Mouse (Mus musculus): ENCODE data around the gene Rrp9. TPM values are rescaled to one million over a fixed set of nuclear protein-coding genes. Genes with fewer than 3 reads are reported as not detected.

The Rrp9 gene
- total RNA-seq, 2 experiments from 2014 or later = 28.0 to 37.2 TPM

GRCm38 (mm10) chr9:106456325-106457162 lies 19.2 kb upstream of the Rrp9 start:
- DNase-seq = no peak

GRCm38 (mm10) chr9:106457163-106457559 lies 18.6 kb upstream of the Rrp9 start:
- no peak for DNase-seq

DNA sequence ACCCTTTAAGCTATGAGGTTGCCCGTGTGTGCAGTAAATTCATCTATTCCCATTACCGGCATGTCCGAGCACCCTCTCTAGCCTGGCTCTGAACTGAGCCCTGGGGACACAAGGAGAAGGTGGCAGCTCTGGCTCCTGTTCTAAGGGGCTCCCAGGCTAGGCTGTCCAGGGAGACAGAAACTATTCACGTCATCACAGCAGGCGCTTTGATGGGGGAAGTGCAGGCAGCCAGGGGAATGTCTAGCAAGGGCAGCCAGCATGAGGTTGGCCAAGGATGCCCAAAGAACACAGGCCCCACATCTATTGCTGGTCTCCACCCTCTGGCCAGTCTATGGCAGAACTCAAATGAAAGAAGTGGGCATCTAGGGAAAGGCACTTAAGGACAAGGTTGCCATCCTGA lies 17.8 kb upstream of the Rrp9 start:
- no peak for DNase-seq

DNA sequence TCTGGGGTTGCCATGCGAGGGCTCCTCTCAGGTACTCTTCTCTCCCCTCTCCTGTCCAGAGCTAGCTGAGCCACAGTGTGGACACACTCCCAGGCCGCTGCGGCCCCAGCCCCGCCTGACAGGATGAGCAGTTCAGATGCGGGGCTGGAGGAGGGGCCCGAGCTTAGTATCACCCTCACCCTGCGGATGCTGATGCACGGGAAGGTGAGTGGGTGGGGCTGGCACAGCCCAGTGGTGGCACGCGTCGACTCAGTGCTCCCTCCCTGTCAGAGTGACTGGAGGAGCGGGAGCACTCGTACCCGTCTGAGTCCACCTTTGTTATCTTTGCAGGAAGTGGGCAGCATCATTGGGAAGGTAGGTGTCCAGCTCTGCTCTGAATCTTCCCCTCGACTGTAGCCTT lies 15.8 kb upstream of the Rrp9 start:
- no peak for DNase-seq

DNA sequence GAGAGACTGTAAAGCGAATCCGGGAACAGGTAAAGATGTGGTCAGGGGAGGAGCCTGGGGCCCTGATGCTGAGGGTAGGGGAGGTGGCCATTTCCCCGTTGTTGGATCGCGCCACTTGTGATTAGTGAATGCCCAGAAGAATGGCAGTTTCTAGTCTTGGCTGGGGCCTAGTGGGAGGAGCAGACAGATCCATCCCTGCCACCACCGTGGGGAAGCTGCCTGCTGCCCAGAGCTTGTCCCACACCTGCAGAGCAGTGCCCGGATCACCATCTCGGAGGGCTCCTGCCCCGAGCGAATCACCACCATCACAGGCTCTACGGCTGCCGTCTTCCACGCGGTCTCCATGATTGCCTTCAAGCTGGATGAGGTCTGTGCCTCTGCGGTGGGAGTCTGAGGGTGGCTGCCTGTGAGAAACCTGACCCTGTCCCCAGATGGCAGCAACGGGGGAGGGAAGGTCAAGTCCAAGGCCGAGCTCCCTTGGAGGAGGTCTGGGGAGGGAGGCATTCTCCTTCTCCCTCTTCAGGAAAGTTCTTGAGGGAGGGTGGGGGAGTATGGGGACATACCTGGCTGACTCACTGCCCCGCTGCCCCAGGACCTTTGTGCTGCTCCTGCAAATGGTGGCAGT lies 15.2 kb upstream of the Rrp9 start:
- DNase-seq = no peak

GRCm38 (mm10) chr9:106461026-106461415 lies 14.7 kb upstream of the Rrp9 start:
- no peak for DNase-seq

- DNase-seq = no peak
Observed at GRCm38 (mm10) chr9:106461641-106462429, 13.9 kb upstream of the Rrp9 start.

DNA sequence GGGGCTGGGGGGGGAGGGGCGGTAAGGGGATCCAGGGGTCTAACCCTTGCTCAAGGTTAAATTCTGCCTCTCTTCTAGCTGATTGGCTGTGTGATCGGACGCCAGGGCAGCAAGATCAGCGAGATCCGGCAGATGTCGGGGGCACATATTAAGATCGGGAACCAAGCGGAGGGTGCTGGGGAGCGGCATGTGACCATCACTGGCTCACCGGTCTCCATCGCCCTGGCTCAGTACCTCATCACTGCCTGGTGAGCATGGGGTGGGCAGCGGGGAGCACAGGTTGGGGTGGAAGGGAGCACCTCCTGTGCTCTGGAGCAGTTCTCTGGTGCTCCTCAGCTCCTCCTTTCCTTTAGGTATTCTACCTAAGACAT lies 13.3 kb upstream of the Rrp9 start:
- DNase-seq = no peak

DNA sequence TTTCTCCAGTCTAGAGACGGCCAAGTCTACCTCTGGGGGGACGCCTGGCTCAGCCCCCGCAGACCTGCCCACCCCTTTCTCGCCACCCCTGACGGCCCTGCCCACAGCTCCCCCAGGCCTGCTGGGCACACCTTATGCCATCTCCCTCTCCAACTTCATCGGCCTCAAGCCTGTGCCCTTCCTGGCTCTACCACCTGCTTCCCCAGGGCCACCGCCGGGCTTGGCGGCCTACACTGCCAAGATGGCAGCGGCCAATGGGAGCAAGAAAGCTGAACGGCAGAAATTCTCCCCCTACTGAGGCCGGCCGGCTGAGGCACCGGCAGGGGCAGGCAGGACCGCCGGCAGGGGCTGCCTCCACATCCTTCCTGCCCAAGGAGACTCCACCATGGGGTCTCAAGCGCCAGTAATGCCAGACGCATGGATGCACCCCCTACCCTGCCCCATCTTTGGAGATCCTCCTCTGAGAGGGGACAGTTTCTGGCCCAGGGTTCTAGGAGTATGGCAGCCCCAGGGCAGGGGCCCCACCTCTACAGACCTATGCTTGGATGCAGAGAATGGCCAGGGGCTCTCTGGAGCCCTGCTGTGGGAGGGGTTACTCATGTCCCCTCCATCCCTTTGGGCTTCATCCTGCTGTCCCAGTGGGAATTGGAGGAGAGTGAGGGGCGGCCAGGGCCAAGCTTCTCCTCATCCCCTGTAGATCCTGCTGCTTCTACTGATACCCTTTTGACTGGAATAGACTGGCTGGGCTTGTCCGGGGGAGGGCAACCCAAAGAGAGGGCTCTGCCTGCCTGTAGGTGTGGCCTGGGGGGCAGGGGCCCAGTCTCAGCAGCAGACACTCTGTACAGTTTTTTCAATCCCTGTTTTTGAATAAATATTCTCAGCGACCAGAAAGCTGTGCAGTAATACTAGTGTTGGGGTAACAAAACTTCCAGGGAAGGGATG lies 12.4 kb upstream of the Rrp9 start:
- DNase-seq = no peak

DNA sequence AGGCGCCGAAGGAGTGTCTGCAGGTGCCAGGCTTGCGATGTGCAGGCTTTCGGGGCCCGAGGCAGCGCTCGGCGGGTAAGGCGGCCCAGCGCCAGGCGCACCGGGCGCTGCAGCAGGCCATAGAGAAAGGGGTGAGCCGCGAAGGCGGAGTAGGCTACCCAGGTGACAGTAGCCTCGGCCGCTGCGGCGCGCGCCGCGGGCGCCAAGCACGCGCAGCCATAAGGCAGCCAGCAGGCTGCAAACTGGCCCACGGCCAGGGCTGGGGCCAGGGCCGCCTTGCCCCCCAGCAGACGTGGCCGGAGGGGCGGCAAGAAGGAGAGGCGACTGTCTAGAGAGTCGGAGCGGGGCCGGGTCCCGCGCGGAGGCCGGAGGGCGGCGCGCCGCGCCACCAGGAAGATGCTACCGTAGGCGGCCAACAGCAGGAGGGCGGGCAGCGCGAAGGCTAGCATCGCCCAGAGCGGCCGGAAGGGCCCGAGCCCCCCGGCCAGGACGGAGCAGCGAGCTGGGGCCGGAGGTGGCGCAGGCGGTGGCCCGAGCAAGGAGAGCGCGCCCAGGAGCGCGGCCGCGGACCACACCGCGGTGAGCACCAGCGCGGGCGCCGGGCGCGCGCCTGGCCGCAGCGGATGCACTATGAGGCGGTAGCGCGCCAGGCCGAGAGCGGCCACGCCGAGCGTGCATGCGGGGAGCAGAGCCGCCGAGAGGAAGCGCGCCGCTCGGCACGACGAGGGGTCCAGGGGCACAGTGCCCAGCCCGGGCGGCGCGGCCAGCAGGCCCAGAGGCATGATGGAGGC lies 10.8 kb upstream of the Rrp9 start:
- peak; percentile 55 to 76 for DNase-seq

DNA sequence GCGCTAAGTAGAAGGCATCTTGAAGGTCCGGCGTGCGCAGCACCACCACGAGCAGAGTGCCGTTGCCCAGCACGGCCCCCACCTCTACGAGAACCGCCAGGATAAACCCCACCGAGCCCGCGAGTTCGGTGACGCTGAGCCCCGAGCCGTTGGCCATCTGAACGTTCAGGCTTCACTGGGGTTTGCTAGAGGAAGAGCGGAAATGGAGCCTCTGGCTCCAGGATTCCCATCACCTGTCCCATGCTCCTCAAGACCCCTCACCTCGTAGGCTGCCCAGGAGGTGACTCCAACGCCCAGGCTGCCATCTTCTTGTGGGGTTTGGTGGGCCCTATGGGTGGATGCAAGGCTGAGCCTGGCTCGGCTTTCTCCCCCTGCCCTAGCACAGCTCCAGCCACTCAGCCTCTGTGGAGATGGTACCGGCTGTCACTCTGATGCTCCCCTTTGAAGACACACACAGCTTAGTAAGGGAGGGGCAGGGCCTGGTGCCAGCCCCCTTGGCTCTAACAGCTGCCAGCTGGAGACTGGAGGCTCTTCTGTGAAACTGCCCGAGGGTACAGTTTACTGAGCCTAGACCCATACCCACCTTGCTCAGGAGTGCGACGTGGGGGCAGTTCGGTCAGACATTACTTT lies 10.1 kb upstream of the Rrp9 start, which contains the start of gene Gpr62:
Gene Gpr62, minus strand, starts transcription at position 368 of the 630 bp plus-strand sequence.
- no peak for DNase-seq

- no peak for DNase-seq
Observed at GRCm38 (mm10) chr9:106466721-106467120, 9.0 kb upstream of the Rrp9 start.

GRCm38 (mm10) chr9:106467746-106468145 lies 8.0 kb upstream of the Rrp9 start:
- DNase-seq = no peak

GRCm38 (mm10) chr9:106469317-106469716 lies 6.4 kb upstream of the Rrp9 start:
- DNase-seq = no peak

DNA sequence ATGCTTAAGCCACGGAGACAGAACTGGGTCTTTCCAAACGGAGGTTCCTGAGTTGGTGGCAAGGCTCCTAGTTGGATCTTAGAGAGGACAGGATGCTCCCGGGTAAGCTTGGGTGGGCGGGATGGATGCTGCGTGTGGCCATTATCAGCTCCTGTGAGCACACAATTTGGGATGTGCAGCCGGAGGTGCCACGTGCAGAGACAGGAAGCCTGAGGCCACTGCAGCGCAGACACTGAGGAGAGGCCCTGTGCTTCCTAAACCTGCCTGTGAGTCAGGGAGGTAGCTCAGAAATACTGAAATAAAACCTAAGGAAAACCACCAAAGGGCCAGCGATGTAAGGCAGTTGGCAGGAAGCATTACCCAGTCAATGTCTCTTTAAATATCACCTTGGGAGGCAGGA lies 6.0 kb upstream of the Rrp9 start:
- no peak for DNase-seq

GRCm38 (mm10) chr9:106470991-106471750 lies 4.6 kb upstream of the Rrp9 start:
- DNase-seq = no peak

GRCm38 (mm10) chr9:106471892-106472291 lies 3.9 kb upstream of the Rrp9 start:
- DNase-seq = peak; percentile 44 to 66

- DNase-seq = no peak
Observed at GRCm38 (mm10) chr9:106472321-106472720, 3.4 kb upstream of the Rrp9 start.

- no peak for DNase-seq
Observed at GRCm38 (mm10) chr9:106473081-106473752, 2.5 kb upstream of the Rrp9 start.

Measured in adrenal gland, postnatal 36 days (tissue).